Mouse (Mus musculus) forebrain, embryonic 16.5 days (tissue): ENCODE results near the gene Fam169b. TPM values are rescaled to one million over a fixed set of nuclear protein-coding genes. Genes with fewer than 3 reads are reported as not detected.

Source experiments
- ATAC-seq: fragments of 200-750 bp; cut with Nextera tagmentation; 2 replicates; pipeline ENCODE4 v1.8.0; 2017; ENCODE audit warnings: mild to moderate bottlenecking, moderate library complexity
- H3K27ac ChIP-seq: fragments of 300-500 bp; sonication (generic); 2 replicates; pipeline ENCODE4 v1.5.1; 2014; ENCODE audit warnings: low read length, control low read depth
- H3K27me3 ChIP-seq: fragments of 300-500 bp; sonication (generic); replicated peaks from 2 replicates; pipeline ENCODE4 v1.6.1; 2014; ENCODE audit warnings: low read length; ENCODE audit not compliant: control insufficient read depth, insufficient read depth
- H3K36me3 ChIP-seq: fragments of 300-500 bp; sonication (generic); 2 replicates; pipeline ENCODE4 v1.6.1; 2014; ENCODE audit not compliant: control insufficient read depth, insufficient read depth
- H3K4me1 ChIP-seq: fragments of 300-500 bp; sonication (generic); replicated peaks from 2 replicates; pipeline ENCODE4 v1.6.1; 2014; ENCODE audit warnings: low read length; ENCODE audit not compliant: control insufficient read depth, insufficient read depth
- H3K4me2 ChIP-seq: fragments of 300-500 bp; sonication (generic); 2 replicates; pipeline ENCODE4 v1.6.1; 2014; ENCODE audit warnings: mild to moderate bottlenecking, low read length, control low read depth
- H3K4me3 ChIP-seq: fragments of 300-500 bp; sonication (generic); replicated peaks from 2 replicates; pipeline ENCODE4 v1.5.1; 2014; ENCODE audit warnings: mild to moderate bottlenecking, low read length, control low read depth
- H3K9ac ChIP-seq: fragments of 300-500 bp; sonication (generic); replicated peaks from 2 replicates; pipeline ENCODE4 v1.6.1; 2014; ENCODE audit warnings: low read depth, low read length, control low read depth
- H3K9me3 ChIP-seq: fragments of 300-500 bp; sonication (generic); 2 replicates; pipeline ENCODE4 v1.6.1; 2016; ENCODE audit warnings: low read length; ENCODE audit not compliant: control insufficient read depth
- WGBS: fragments of 180-500 bp; shearing (Covaris S2); extraction: QIAGEN DNeasy Blood & Tissue Kit; methylation state at CpG from one replicate; pipeline ENCODE4 v1.1.7; 2014; 5-methylcytosine and 5-hydroxymethylcytosine counted together
- polyA plus RNA-seq: library from polyadenylated mRNA; unstranded; fragments of >200 nt; fragmentation: Nextera tagmentation; extraction: Ambion mirVana; gene quantifications from 2 replicates; pipeline ENCODE4 v1.2.1, GENCODE M21; 2015

Gene Fam169b
- polyA plus RNA-seq, 1 experiment from 2014 or later = not detected

DNA sequence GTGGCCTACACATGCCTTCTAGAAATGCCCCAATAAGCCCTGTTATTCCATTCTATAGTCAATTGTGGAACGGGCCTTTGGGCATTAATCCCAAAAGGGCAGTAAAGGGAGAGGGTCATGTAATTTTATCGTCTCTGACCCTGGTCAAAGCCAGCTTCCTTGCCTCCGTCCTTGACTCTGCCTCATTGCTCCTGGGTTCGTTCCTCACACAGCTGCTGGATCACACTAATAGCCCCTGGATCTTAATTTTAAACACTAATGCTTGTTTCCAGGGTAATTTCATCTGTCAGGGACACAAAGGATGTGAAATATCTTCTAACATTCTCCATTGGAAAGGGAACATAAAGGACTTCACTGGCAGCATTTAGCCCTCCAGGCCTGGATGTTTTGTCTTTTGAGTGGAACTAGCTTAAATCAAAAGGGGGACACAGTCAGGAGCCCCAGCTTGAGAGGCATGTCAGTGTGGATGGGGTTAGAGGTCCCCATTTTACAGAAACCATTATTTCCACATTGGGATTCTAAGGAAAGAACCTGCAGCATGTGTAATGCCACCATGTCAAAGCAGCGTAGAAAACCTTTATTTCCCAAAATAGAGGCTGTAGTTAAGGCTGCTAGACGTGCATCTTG, 122.2 kb downstream of the Fam169b start:
- no peaks in the 10 kb centered on the region for H3K27me3 ChIP-seq
- no peaks in the 10 kb centered on the region for H3K9me3 ChIP-seq
- no peak overlapping the region for H3K4me2 ChIP-seq
- H3K4me3 ChIP-seq = no peak overlapping the region
- H3K36me3 ChIP-seq = no peaks in the 10 kb centered on the region
- H3K4me1 ChIP-seq = peaks cover 1% of the 10 kb centered on the region
- ATAC-seq = no peak
- no peak overlapping the region for H3K9ac ChIP-seq
- no peak overlapping the region for H3K27ac ChIP-seq
- 26% methylated on average over 6 of the region's 6 CpGs for WGBS

- 84% methylated on average over 7 of the region's 7 CpGs for WGBS
- Histone ChIP-seq H3K27ac (no peak overlapping the region), H3K27me3 (no peaks in the 10 kb centered on the region), H3K9me3 (no peaks in the 10 kb centered on the region), H3K4me2 (no peak overlapping the region), H3K9ac (no peak overlapping the region), H3K4me1 (peaks cover 4% of the 10 kb centered on the region), H3K36me3 (no peaks in the 10 kb centered on the region), H3K4me3 (no peak overlapping the region)
- no peak for ATAC-seq
Observed at GRCm38 (mm10) chr7:68400516-68400915, 126.9 kb downstream of the Fam169b start.

GRCm38 (mm10) chr7:68408611-68409010, 135.0 kb downstream of the Fam169b start:
- peak; percentile 54 for ATAC-seq
- H3K27ac ChIP-seq = no peak overlapping the region
- no peaks in the 10 kb centered on the region for H3K9me3 ChIP-seq
- H3K9ac ChIP-seq = no peak overlapping the region
- H3K36me3 ChIP-seq = no peaks in the 10 kb centered on the region
- H3K4me3 ChIP-seq = no peak overlapping the region
- no peaks in the 10 kb centered on the region for H3K27me3 ChIP-seq
- WGBS = 58% methylated on average over 5 of the region's 5 CpGs
- no peak overlapping the region for H3K4me2 ChIP-seq
- peaks cover 5% of the 10 kb centered on the region; the same call in 1 of the 2 replicates for H3K4me1 ChIP-seq

Other genes starting within 250 kb of the Fam169b start
- not detected in 2 replicates for gene Pgpep1l, start 9.6 kb upstream of the Fam169b start, polyA plus RNA-seq